Mouse (Mus musculus) spleen, postnatal 36 days (tissue): ENCODE data around the gene Dnah3.

Experiments
- DNase-seq, 2 experiments: peaks; one replicate each; pipeline ENCODE4 v3.0.0; 2022; ENCODE audit warnings: low spot score in 2 of 2, mixed read lengths in 1 of 2

Dnah3 gene

DNA sequence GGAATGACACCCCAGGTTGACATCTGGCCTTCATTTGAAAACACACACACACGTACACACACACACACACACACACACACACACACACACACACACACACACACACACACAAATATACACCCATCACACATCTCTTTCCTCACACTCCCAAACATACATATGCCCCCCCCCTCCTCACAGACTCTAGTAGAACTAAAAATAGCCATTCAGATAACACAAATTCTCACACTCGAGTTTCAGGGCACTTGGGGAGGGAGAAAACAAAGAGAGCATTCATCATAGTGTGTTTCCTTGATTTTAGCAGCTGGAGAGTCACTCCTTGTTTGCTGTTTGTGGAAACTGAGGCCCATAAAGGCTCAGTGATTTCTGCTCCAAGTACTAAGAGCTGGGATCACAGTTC lies 41.1 kb downstream of the Dnah3 start:
- no peak for DNase-seq

DNA sequence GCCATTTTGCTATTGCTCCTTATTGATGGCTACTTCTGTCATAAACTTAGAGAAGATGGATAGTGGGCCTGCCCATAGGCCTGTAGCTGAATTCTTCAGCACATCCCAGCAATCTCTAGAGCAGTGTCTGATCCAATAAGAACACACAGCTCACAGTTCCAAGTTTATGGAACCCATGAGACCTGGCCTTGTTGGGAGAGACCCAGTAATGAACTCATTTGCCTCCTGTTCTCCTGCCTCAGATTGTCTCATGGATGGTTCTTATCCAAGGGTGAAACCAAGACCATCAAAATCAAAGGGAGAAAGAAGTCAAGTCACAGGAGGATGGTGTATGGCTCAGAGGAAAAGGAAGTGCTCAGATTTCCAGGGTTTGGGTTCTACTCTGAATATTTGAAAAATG lies 44.6 kb downstream of the Dnah3 start:
- DNase-seq, result no peak

DNA sequence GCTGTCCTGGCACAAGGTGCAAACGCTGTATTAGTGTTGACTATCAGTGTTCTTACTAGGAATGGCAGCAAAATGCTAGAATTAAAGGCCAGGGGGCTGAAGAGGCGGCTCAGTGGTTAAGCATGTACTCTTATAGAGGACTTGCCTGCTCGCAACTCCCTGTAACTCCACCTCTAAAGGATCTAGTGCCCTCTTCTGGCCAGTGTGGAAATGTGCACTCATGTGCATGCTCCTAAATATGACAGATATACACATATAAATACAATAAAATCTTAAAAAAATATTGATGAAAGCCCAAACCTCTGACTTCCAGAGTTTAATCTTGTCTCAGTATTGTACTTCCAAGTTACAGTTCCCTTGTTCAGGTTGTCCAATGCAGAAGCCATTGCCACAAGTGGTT lies 51.1 kb downstream of the Dnah3 start:
- no peak for DNase-seq

DNA sequence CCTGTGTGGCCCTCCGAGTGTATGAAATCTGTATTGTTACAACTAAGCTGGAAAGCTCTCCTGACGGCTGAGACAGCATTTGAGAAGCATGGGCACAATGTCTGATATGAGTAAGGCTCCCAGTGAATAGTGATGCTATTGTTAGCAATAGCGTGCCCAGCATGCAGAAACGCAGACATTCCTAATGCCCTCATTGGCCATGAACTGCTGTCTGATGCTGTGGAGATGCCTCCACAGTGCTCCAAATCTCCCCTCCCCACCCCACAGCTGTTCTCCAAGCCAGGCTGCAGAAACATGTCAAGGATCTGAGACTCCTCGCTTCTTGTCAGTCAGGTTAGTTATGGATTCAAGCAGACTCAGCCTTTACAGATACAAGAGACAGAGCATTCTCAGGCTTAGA lies 58.7 kb downstream of the Dnah3 start:
- DNase-seq, result no peak

DNA sequence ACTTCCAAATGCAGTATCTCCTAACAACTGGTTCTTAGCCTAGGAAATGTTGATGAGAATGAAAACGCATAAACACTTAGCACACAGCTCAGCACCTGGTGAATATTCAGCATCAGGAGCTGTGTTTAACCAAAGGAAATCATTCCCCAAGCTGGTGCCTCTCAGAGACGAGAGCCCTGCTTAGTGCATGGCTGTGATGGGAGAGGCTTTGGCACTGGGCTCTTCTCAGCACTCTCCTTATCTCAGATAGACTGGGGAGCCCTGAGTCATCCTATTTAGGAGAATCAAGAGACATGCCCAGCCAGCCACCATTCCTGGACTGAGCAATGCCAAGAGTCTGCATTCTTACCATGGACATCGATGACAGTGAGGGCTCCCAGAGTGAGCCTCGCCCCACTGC lies 60.1 kb downstream of the Dnah3 start:
- no peak for DNase-seq

DNA sequence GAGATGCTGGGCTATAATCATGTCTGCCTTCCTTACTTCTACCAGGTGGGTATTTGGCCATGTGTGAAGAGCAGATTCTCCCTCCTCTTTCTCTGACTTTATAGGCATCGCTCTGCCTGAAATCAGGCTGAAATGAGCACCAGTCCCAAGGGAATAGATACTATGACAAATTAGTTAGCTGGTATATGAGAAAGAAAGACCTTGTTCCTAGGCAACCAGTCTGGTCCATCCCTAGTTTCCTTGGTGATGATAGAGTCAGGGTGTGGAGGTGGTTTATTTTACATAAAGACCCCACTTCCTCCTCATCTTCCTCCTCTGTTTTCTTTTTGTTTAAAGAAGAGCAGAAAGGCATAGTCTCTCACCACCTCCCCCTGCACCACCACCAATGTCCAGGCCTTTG lies 60.5 kb downstream of the Dnah3 start:
- no peak for DNase-seq

DNA sequence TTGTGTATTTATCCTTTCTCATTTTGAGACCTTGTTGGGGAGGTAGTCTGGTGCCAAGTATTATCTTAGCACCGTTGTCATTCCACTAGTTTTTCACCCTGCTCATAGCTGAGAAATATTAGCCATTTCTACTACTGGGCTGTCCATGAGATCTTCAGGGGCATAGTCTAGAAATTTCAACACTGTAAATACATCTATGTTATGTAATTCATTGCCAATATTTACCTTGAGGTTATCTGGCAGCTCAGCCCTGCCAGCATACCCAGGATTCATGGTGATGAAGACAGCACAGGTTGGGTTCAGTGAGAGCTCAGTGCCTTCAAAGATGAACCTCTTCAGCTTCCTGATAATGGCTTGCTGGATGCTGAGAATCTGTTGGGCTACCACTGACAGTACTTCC lies 66.4 kb downstream of the Dnah3 start:
- no peak for DNase-seq

DNA sequence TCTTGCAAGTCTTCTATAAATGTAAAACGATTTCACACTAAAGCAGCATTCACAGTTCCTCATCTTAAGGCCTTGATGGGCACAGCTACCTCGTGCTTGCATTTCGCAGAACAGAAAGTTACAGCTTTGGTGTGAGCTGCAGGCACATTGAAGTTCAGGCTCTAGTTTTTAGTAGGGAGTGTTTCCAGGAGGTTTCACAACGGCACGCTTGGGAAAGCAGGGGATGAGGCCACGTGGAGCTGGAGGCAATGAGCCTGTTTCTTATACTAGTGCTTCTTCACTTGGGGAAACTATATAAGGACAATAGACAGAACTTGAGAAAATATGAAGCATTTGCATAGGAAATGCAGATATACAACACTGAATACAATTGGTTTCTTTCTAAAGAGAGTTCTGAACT lies 98.0 kb downstream of the Dnah3 start:
- no peak for DNase-seq

DNA sequence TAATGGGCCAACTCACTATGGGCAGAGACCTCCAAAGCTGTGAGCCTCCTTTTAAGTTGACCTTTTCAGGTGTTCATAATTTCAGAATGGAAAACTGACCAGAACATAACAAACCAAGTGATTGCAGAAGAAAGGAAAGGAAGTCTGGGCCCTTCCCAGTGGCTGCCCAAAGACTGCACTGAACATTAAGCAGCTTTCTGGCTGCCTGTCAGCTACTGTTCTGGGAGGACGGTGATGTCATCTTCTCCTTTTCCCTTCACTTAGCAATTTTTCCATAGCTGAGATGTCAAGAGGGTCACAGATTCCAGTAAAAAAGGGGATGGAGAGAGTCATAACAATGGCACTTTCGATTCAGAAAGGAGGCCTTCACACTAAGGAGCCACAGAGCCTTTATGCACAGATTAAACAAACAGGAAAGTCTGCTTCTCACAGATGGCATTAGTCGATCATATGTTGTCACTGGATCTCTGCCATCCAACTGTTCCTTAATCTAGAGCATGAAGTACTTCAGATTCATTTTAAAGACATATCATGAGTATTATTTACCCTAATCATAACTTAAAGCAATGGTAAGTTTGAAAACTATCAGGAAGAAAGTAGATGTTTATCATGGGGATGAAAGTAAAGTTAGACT lies 109.7 kb downstream of the Dnah3 start:
- DNase-seq, result no peak

DNA sequence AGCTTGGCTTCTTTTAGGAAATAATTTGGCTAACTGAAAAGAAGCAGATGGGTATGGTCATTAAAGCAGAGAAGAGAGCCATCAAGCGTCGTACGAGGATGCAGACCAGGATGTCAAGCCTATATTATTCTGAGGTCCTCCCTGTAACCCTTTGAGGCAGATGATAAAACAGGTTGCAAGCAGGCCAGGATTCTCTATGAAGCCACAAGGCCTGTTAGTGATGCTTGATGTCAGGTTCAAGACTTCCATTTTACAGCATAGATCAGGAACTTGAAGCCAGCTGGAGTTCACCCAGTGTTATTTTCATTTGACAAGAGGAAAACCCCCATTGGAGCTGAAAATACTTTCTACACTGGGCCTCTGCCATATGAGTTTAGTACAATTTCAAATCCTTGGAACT lies 114.9 kb downstream of the Dnah3 start:
- DNase-seq, result no peak

DNA sequence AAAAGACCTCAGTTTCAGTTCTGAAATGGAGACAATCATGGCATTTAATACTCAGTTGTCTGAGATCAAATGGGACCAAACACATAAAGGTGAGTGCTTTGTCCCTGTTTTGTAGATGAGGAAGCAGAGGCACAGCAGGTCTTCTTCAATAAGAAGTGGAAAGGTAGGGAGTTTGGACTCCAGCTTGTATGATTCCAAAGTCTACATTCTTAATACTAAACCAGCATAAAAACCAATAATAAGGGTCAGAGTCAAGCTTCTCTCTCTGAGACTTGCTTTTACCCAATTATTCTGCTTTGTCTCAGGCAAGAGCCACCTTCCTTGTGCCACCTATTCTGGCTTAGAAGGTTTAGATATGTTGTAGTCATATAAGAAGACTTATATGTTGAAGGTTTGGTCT lies 116.5 kb downstream of the Dnah3 start:
- DNase-seq, result no peak

DNA sequence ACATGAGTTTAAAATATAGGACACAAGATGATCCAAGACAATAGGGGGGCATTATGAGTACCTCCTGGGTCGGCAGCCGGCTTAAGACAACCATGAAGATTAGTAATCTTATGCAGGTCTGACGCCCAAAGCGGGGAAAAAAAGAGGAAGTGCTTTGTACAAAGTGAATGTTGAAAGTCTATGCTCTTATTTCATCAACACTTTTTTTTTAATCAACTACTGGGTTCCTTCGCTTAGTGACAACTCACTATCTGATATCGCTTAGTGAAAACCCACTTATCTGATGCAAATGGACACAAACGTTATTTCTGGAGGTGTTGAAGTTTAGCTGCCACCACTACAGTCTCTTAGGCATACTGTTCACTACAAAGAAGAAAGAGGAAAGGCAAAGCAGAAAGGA lies 117.5 kb downstream of the Dnah3 start:
- DNase-seq, result no peak

DNA sequence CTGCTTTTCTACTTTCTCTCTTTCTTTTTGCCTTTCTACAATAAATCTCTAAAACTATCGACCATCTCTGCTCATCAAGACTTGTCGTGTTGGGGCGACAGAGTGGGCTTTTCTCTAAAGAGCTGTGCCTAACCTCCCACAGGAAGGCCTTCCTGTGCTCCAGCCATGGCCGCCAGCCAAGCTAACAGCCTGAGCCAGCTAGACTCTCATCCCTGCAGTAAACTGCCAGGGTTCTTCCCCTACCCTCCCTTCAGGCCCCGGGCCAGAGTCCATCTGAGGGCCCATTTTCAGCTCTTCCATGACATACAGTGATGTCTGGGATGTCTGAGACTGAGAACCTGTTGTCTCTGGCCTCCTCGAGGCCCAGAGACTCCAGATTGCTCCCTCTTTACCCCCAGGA lies 118.8 kb downstream of the Dnah3 start:
- DNase-seq, result peak in 1 of 2 experiments; percentile 2

DNA sequence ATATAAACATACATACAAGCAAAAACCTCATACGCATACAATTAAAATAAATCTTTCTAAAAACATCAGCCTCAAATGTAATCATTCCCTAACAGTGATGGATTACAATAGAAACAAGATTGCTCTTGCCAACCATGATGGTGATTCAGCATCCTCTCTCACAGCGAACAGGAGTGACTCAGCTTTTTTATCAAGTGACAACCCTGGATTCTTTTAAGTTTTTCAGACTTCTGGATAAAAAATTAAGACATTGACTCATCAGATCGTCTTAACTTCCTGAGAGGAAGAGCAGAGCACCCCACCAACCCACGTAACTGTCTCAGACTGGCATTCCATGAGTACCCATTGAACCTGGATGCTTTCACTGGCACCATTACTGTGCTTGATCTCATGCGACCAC lies 120.9 kb downstream of the Dnah3 start:
- DNase-seq, result no peak

DNA sequence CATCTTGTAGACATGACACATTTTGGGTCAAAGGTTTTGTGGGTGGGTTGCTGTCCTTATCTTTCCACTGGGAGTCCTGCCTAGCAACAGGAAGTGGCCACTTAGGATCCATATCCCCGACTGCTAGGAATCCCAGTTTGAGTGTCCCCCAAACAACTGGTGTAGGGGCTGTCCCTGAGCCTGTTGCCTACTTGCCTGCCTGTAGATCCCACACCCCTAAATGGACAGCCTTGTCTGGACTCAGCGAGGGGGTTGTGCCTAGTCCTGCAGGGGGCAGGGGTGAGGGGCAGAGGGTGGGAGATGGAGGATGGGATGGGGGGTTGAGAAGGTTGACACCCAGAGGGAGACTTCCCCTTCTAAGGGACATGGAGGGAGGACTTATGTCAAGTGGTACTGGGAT lies 125.8 kb downstream of the Dnah3 start:
- DNase-seq, result no peak

DNA sequence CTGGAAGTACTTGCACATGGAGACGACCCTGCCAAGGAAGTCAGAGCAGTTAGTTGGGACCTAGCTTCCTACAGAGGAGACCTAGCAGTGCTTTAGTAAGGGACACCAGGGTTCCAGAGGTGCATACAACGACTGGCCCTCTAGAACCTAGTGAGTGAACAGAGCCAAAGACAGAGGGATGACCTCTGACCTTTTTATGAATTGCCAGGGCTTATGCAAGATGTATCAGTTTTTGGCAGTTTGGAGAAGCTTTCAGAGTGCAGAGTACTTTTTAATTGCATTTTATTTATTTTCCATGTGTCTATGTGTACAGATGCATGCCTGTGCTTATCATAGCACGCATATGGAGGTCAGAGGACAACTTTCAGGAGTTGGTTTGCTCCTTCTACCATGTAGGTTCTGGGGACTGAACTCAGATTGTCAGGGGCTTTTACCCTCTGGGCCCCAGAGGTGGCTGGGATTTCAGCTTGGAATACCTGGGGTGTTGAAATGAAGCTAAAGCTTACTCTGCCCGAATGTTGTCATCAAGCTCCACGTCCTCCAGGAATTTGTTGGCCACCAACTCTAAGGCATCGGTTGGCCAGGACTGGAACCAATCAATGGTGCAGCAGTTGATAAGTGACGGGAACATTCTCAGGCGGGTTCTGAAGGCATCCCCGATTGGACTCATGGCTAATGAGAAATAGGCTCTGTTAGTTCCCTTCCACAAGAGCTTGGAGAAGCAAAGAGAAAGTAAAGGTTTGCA lies 129.3 kb downstream of the Dnah3 start:
- no peak for DNase-seq

DNA sequence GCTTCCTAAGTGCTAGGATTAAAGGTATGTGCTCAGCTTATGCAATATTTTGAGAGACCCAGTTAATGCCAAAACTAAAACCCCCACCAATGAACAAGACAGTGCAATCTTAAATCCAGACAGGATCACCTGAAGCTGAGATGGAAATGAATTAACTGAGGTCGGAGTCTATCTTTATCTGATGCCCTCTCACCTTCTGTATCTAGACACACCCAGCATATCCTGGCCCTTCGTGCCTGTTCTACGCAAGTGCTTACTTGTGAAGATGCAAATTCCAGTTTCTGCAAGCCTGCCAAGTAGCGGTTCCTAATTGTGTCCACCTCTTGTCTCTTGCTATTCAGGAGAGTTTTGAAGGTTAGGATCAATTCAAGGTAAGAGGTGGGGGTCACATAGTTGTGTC lies 129.9 kb downstream of the Dnah3 start:
- DNase-seq, result no peak

DNA sequence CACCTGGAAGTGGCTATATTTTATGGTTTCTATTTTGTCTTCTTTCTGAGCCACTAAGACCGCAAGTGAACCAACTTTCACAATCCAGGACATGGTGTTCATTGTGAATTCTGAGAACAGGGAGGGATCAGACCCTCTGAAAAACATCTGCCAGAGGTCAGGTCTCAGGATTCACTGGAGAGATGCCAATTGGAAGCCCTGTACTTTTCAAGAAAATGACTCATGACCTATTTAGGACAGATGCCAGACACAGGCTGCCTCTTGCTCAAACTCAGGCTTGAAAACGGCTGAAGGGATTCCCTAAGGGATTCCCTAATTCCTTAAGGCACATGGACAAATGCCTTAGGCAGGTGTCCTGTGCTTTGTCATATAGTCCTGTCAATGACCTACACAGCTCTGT lies 134.0 kb downstream of the Dnah3 start:
- DNase-seq, result no peak

DNA sequence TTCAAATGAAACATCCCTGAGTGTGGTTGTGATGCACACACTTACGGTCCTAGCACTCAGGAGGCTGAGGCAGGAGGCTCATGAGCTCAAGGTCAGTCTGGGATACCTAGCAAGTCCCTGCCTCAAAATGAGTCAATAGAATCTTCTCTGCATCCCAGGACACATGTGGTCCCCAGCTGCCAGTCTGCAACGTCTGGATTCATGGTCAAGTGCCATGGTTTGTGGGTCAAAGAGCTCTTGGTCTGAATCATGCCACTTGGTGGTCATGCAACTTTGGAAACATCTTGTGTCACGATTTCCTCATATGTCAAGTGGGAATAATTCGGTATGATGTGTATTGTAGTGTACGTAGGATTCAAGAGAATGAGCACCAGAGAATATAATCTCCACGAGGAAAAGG lies 134.5 kb downstream of the Dnah3 start:
- DNase-seq, result no peak

DNA sequence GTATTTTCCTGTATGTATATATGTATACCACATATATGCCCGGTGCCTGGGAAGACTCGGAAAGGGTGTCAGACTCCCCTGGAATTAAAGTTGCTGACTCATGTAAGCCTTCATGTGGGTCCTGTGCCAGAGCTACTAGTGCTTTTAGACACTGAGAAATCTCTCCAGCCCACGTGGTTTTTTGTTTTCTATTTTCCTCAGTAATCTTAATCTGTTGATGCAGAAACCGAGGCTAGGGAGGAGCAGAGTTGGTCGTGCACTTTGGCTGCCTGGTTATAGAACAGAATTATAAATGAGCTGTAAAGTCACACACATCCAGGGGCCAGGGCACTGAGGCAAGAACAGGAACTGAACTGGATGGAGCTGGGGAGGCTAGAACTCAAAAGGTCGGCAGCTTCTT lies 135.1 kb downstream of the Dnah3 start:
- no peak for DNase-seq

DNA sequence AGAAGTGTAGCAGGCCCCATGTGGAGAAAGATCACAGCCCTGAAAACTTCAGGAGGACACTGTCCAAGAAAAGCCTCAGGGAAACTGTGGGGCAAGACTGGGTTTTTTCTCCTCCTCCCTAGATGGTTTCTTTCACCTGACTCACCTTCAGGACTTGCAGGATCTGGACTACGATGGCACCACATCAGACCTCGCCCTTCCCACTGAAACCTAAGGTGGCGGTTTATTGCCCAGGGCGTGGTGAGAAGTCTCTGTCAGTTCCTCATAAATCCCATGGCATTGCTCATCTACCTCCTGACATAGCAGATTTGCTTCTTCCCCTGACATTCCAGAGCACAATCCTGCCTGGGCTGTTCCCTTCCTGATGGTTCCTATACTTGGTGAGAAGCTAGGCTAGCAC lies 135.6 kb downstream of the Dnah3 start:
- no peak for DNase-seq

DNA sequence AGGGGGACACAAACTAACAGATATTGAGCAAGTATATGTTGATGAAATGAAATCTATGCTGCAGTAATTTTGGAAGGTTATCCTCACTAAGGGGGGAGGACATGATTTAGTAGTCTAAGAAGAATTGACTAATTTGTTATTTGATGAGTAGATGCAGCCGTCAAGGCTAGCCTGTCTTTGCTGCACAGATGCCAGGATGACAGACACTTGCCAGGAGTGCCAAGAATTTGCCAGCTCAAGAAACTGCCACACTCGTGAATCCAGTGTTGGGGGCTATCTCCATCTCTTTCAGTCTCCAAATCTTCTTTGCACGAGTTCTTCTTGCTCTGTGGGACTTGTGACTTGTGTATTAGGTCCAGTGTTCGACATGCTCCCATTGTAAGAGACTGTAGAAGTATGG lies 136.0 kb downstream of the Dnah3 start:
- no peak for DNase-seq

DNA sequence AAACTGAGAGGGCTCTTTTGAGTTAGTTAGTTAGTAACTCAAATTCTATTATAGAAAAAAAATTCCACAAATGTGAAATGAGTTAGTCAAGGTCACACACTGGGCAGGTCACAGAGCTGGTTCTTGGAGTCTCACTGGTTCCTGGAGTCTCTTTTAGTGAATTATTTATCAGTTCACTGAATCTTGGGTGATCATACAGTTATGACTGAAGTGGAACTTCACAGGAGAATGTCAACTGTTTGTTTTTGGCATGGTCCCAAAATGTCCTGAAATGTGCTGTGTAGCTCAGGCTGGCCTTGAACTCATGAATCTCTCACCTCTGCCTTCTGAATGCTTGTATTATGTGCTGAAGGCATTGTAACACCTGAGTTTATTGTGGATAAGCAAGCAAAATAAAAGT lies 137.7 kb downstream of the Dnah3 start:
- no peak for DNase-seq

DNA sequence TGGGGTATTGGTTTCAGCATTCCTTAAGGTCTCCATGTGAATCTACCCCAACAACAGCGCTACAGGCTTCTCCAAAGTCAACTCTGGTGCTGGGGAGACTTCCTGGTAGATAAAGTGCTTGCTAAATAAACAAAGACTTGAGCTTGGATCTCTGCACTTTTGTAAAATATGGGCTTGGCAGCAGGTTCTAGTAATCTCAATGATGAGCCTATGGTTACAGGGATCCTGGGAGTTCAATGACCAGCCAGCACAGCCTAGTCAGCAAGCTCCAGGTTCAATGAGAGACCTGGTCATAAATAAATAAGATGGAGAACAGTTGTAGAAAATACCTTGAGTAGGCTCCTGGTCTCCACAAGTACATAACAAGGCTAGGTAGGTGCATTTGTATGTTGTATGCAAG lies 141.0 kb downstream of the Dnah3 start:
- DNase-seq, result no peak
